Mouse (Mus musculus) ovary, postnatal 10 days (tissue): ENCODE results near the gene Gapvd1.

Source experiments
- DNase-seq: peaks from one replicate; pipeline ENCODE4 v3.0.0; 2022; ENCODE audit warnings: low spot score

The Gapvd1 gene

GRCm38 (mm10) chr2:34632051-34632450, 123.0 kb downstream of the Gapvd1 start:
- DNase-seq: no peak

- no peak for DNase-seq
Observed at GRCm38 (mm10) chr2:34630445-34630844, 124.6 kb downstream of the Gapvd1 start.

GRCm38 (mm10) chr2:34629758-34630157, 125.3 kb downstream of the Gapvd1 start:
- DNase-seq: no peak

- DNase-seq: no peak
Observed at GRCm38 (mm10) chr2:34628903-34629540, 126.0 kb downstream of the Gapvd1 start.

- no peak for DNase-seq
Observed at GRCm38 (mm10) chr2:34627328-34628226, 127.5 kb downstream of the Gapvd1 start.
